Mouse (Mus musculus) bone marrow, adult 2 months (tissue): ENCODE results near the gene Nxn. TPM values are rescaled to one million over a fixed set of nuclear protein-coding genes. Genes with fewer than 3 reads are reported as not detected.

Experiments
- H3K27ac ChIP-seq: fragments of 200-500 bp; 2 replicates; pipeline ENCODE4 v1.5.1; 2012; ENCODE audit warnings: low read depth, mild to moderate bottlenecking, control low read depth, inconsistent platforms, low read length; ENCODE audit not compliant: control insufficient read depth, poor library complexity, insufficient read depth
- H3K4me1 ChIP-seq: fragments of 200-500 bp; 2 replicates; pipeline ENCODE4 v1.6.1; 2011; ENCODE audit warnings: low read length; ENCODE audit not compliant: control insufficient read depth, insufficient read depth
- H3K4me3 ChIP-seq: fragments of 200-500 bp; replicated peaks from 2 replicates; pipeline ENCODE3; 2011; ENCODE audit warnings: mild to moderate bottlenecking, low read depth, low read length, control low read depth; ENCODE audit not compliant: control insufficient read depth
- CTCF ChIP-seq: fragments of 200-500 bp; IDR thresholded peaks from 2 replicates; pipeline ENCODE4 v1.5.1; 2011; ENCODE audit warnings: low read length, control low read depth; ENCODE audit not compliant: control insufficient read depth, insufficient read depth
- POLR2A ChIP-seq: fragments of 200-500 bp; IDR thresholded peaks from 2 replicates; pipeline ENCODE4 v1.6.1; 2011; ENCODE audit warnings: low read depth, mild to moderate bottlenecking, control low read depth, low read length, borderline replicate concordance; ENCODE audit not compliant: control insufficient read depth
- WGBS: fragments of 180-500 bp; shearing (Covaris S2); methylation state at CpG from one replicate; pipeline ENCODE4 v1.1.7; 2018; 5-methylcytosine and 5-hydroxymethylcytosine counted together
- polyA plus RNA-seq: library from polyadenylated mRNA; stranded (reverse); fragments of >200 nt; gene quantifications from 2 replicates; pipeline ENCODE4 v1.2.4, GENCODE M21; 2011; ENCODE audit warnings: low replicate concordance; ENCODE audit not compliant: missing spikeins, insufficient read depth, insufficient read length

Gene Nxn
- polyA plus RNA-seq, 1 experiment = 14.4 TPM

DNA sequence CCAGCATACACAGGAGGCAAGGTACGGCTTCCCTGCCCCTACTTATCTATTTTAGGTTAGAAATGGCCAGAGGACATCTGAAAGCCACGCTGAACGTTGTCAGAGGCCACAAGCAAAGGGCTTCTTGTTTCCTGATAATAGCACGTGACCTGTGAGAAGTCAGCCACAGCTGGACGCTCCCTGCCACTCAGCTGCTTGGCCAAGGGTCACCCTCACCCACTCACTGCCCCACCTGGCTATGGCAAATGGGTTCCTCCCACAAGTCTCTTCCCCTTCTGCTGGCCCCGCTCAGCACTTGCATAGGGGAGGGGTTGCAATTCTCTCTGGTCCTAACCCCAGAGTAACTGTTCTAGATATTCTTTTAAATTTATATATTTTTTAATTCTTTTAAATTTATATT is 43.5 kb downstream of the Nxn start:
- no peak overlapping the region for H3K27ac ChIP-seq
- TF ChIP-seq POLR2A (no peak), CTCF (no peak)
- H3K4me1 ChIP-seq = no peaks in the 10 kb centered on the region
- 54% methylated on average over 6 of the region's 6 CpGs for WGBS
- H3K4me3 ChIP-seq = no peak overlapping the region

DNA sequence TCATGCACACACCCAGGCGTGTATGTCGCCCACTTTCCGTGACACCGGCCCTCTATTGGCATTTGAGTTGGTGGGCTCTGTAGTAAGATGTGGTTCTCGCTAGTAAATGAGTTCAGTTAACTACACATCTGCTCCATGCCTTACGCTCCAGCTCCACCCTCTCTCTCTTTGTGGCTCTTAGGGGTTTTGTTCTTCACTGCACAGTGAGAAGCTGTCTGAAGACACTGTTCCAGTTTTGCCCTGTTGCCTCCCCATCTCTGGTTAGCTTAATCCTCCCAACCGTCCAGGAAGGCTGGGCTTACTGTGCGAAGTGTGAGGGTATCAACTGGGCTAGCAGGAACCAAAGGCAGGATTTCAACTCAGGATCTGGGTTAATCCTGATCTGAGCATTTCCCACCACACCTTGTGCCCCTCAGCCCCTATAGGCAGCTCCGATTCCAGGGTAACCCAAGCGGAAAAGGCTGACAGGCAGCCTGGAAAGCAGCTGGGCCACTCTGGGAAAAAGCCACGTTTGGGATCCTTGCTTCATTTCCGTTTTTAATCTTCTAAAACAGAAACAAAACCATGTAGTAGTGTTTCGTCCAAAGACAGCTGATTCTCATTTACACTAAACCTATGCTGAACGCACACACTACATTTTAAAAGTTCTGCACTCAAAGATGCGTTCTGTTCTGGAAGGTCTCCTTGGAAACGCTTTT is 45.9 kb downstream of the Nxn start:
- H3K4me3 ChIP-seq = no peak overlapping the region
- H3K27ac ChIP-seq = no peak overlapping the region
- WGBS = 86% methylated on average over 16 of the region's 16 CpGs
- H3K4me1 ChIP-seq = no peaks in the 10 kb centered on the region
- no peak for TF ChIP-seq CTCF
- TF ChIP-seq POLR2A = no peak

DNA sequence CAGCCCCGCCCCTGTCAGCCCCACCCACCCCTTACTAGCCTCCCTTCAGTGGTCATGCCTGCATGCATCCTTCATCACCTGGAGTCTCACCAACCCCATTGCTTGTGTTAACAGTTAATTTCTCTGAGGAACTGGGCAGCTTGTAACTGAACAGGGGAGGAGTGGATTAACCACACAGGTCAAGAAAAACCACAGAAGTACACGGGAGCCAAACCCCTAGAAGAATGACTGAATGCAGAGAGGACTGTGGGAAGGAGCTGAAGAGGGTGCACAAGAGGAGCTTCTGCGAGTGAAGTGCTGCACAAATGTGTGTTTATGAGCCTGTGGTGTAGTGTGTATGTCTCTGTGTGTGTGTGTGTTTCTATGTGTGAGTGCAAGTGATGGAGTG is 47.3 kb downstream of the Nxn start:
- Histone ChIP-seq H3K27ac (no peak overlapping the region), H3K4me3 (no peak overlapping the region), H3K4me1 (no peaks in the 10 kb centered on the region)
- TF ChIP-seq CTCF = no peak
- TF ChIP-seq POLR2A = no peak
- 20% methylated on average over 3 of the region's 3 CpGs for WGBS

DNA sequence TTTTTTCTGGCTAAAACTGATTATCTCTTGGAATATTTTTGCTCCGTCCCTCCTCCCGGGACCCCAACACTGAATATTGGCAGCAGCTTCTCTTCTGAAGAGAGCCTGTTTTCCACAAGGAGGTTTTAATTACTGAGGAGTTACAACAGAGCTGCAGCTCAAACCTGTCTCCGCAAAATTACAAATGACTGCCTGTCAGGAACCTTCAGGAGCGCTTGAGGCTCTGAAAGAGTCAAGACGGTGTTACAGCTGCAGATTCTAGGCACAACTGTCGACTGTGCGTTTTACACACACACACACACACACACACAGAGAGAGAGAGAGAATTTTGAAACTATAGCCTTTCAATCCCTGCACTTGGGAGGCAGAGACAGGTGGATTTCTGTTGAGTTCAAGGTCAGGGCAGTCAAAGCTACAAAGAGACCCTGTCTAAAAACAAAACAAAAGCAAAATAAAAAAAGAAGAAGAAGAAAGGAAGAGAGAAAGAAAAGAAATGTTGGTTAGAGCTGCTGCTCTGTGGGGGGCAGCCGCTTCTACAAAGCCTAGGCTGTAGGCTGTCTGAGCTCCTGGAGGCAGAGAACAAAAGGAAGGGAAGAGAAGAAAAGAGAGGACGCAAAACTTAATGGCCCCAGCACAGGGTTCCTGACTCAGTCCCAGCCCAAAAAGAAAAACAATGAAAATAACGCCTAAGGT is 47.9 kb downstream of the Nxn start:
- TF ChIP-seq CTCF (no peak), POLR2A (no peak)
- Histone ChIP-seq H3K27ac (no peak overlapping the region), H3K4me3 (no peak overlapping the region), H3K4me1 (no peaks in the 10 kb centered on the region)
- 72% methylated on average over 10 of the region's 10 CpGs for WGBS

DNA sequence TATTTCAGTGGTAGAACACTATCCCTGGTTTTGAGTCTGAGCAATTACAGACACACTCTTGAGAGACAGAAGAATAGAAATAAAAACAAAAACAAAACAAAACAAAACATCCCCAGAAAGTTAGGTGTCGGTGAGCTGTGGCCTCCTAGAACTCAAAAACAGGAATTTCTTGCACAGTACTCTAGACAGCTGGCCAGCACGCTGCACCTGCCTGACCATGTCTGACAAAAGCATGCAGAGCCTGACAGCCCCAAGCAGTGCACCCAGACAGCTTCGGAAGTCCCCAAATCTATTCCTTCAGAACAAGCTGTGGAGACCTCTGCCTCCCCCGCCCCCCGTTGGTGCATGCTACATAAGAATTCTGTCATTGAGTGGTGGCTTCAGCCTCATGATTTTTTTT is 49.1 kb downstream of the Nxn start:
- no peak overlapping the region for H3K27ac ChIP-seq
- 82% methylated on average over 5 of the region's 5 CpGs for WGBS
- TF ChIP-seq POLR2A (no peak), CTCF (no peak)
- no peak overlapping the region for H3K4me3 ChIP-seq
- no peaks in the 10 kb centered on the region for H3K4me1 ChIP-seq

DNA sequence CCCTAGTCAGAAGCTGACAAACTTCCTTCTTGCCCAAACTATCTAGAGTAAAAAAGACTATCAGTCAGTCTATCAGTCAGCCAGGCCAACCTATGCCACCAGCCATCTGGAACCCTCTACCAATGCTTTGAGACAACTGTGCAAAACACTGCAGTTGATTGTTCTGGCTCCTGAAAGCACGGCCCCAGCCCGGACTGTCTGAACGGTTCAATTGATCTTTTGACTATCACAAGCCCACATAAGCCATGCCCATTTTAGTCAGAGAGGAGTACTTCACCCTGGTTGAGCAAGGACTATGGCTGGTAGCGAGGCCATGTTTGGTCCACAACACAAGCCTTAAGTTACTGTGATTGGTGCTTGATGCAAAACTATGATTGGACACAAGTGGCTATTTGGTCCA is 51.4 kb downstream of the Nxn start:
- Histone ChIP-seq H3K4me3 (no peak overlapping the region), H3K27ac (no peak overlapping the region), H3K4me1 (no peaks in the 10 kb centered on the region)
- 84% methylated on average over 4 of the region's 4 CpGs for WGBS
- no peak for TF ChIP-seq CTCF
- no peak for TF ChIP-seq POLR2A

DNA sequence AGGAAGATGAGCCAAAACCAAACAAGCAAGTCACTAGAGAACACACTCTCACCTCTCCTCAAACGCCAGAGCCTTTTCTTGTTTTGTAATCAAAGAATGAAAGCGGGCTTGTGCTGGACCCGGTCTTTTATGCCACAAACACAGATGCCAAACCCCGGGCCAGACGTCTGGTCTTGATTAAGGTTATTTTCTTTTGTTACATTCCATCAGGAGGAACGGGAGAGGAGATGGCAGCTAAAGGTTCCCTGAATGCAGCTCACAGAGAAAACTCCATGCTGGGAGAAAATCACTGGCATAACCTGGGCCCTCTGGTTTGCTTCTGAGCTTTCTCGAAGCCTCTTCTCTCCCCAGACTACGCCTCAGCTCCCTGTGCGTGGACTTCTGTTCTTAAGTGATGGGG is 55.9 kb downstream of the Nxn start:
- Histone ChIP-seq H3K4me3 (no peak overlapping the region), H3K27ac (no peak overlapping the region), H3K4me1 (no peaks in the 10 kb centered on the region)
- TF ChIP-seq CTCF (no peak), POLR2A (no peak)
- 78% methylated on average over 9 of the region's 9 CpGs for WGBS

DNA sequence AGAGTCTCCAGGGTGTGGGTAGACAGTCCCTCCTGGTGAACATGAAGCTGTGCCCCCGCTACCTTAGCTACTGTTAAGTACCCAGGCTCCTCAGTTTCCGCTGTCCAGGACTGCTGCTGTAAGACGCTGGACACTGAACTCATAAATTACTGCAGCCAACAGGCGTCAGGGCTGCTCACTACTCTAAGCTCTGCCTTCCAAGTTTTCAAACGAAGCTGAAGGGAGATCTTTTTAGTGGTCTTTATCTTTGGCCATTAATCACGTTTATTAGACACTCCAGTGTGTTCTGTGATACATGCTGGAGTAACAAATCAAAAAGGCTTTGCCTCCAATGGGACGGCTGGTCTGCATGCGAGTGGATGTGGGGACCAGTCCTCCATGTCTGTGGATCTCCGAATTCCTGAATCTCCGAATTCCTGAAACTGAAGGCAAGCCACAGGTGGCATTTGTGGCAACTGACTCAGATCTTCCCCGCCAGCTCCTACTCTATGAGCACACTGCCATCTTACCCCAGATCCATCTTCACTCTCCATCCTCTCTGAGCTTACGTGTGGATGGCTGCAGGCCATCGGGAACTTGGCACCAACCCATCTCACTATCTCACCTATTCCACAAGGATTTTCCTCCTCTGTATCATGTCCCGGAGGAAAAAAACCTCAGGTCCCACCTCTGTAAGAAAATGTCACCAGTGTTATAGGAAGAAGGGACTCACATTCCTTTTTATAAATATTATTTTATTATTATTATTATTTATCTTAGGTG is 56.9 kb downstream of the Nxn start:
- Histone ChIP-seq H3K4me3 (no peak overlapping the region), H3K4me1 (no peaks in the 10 kb centered on the region), H3K27ac (no peak overlapping the region)
- 81% methylated on average over 14 of the region's 14 CpGs for WGBS
- TF ChIP-seq CTCF = no peak
- no peak for TF ChIP-seq POLR2A
